Mouse (Mus musculus): ENCODE results near the gene Ralgapa2.

DNA sequence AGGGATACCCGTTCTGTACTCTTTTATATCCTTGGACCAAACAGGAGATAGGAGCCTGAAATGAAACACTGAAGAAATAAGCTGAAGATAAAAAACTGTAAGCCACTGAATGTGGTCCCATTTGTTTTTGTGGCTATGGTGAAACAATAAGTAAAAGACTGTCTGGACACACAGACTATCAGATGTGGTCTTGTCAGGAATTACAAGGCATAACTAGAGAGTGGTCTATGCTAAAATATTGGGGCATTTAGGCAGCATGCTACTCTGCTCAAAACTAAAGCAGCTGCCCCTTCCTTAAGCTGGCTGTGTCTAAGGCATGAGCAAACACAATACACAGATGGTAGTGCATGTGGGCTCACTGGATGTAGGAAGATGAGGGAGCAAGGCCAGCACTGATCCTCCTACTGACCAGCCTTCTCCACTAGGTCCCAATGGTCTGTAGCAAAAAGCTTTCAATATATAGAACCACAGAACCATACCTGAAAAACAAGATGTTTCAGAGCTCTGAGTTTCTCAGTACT, 211.6 kb downstream of the Ralgapa2 start:
- TF ChIP-seq CTCF (IDR thresholded peaks at IDR 0.05; ENCODE audit: control insufficient read depth, insufficient read depth, insufficient read length) (no peak), USF1 (IDR thresholded peaks at IDR 0.05; ENCODE audit: low read depth) (no peak), CEBPB (IDR thresholded peaks at IDR 0.05; ENCODE audit: low read depth) (no peak), MYOD1 (IDR thresholded peaks at IDR 0.05; ENCODE audit: control insufficient read depth, insufficient read length, low read depth) (no peak)
